Mouse (Mus musculus) C2C12 (cell line): Measurements from ENCODE around the gene Lipt1.

Experiments
- CTCF ChIP-seq: IDR thresholded peaks from one replicate; pipeline ENCODE4 v1.5.1; 2011; ENCODE audit not compliant: control insufficient read depth, insufficient read depth, insufficient read length
- FOSL1 ChIP-seq: IDR thresholded peaks from one replicate; pipeline ENCODE4 v1.8.0; 2011; ENCODE audit warnings: mild to moderate bottlenecking, low read length; ENCODE audit not compliant: poor library complexity, insufficient read depth, severe bottlenecking
- MAX ChIP-seq: IDR thresholded peaks from one replicate; pipeline ENCODE4 v1.6.1; 2011; ENCODE audit warnings: mild to moderate bottlenecking, control low read depth
- MYOD1 ChIP-seq: IDR thresholded peaks from one replicate; pipeline ENCODE4 v1.6.1; 2011; ENCODE audit warnings: low read depth; ENCODE audit not compliant: control insufficient read depth, insufficient read length
- MYOG ChIP-seq: IDR thresholded peaks from one replicate; pipeline ENCODE4 v1.6.1; 2011; ENCODE audit not compliant: control insufficient read depth, insufficient read length; ENCODE audit errors: extremely low read depth

DNA sequence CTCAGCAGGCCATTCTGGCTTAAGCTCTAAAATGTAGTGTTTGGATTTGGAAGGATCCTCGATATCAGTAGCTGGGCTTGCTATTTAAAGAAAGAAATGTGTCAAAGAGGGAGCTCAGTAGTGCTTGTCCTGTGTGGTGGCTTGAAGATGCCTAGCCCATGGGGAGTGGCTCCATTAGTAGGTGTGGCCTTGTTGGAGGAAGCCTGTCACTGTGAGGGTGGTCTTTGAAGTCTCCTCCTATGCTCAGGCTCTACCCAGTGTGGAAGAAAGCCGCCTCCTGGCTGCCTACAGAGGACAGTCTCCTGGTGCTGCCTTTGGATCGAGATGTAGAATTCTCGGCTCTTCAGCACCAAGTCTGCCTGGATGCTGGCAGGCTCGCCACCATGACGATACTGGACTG, 28.8 kb downstream of the Lipt1 start:
- no peak for TF ChIP-seq CTCF
- no peak for TF ChIP-seq MAX
- TF ChIP-seq MYOG: no peak
- no peak for TF ChIP-seq FOSL1
- TF ChIP-seq MYOD1: no peak
